Mouse (Mus musculus) mammary gland, adult 2 months (tissue): ENCODE measurements around the gene Casp4. TPM values are rescaled to one million over a fixed set of nuclear protein-coding genes. Genes with fewer than 3 reads are reported as not detected.

Source experiments
- polyA plus RNA-seq: library from polyadenylated mRNA; depleted of rRNA; stranded (reverse); fragments of >200 nt; gene quantifications from 2 replicates; pipeline ENCODE4 v1.2.3, GENCODE M21; 2012; ENCODE audit warnings: low replicate concordance; rRNA removed

Casp4 gene
- polyA plus RNA-seq: 3.8 and 11.7 TPM in 2 replicates

GRCm38 (mm10) chr9:5308561-5308960, at the start of gene Casp4:
Casp4 (plus strand) TSS chr9:5308828.

GRCm38 (mm10) chr9:5298329-5299131, 10.1 kb upstream of the Casp4 start, which contains the start of gene Casp1:
Casp1 (plus strand) TSS chr9:5298517.

GRCm38 (mm10) chr9:5345291-5345898, 36.8 kb downstream of the Casp4 start, which contains the start of gene Casp12:
Casp12 (plus strand) TSS chr9:5345430.

Other genes starting within 250 kb of the Casp4 start
- gene Casp1, start 10.3 kb upstream of the Casp4 start, polyA plus RNA-seq: 1.1 and 2.3 TPM in 2 replicates
- 1.8 and 5.6 TPM in 2 replicates for gene Casp12, start 36.6 kb downstream of the Casp4 start, polyA plus RNA-seq